Mouse (Mus musculus): ENCODE measurements around the gene Smox. TPM values are rescaled to one million over a fixed set of nuclear protein-coding genes. Genes with fewer than 3 reads are reported as not detected.

Smox gene
- total and polyA plus RNA-seq, 3 experiments, result 2.2 to 5.5 TPM; not detected in 1

GRCm38 (mm10) chr2:131481733-131482132 is 9.6 kb upstream of the Smox start:
- TF ChIP-seq EP300 (IDR thresholded peaks at IDR 0.05; ENCODE audit: low read depth in 1 of 2, low read length in 2 of 2) (no peak), MXI1 (IDR thresholded peaks at IDR 0.05; ENCODE audit: low read depth, low read length) (no peak), CHD1 (IDR thresholded peaks at IDR 0.05; ENCODE audit: low read depth, low read length) (no peak), JUND (IDR thresholded peaks at IDR 0.05; ENCODE audit: low read depth, low read length) (no peak), RCOR1 (IDR thresholded peaks at IDR 0.05; ENCODE audit: low read depth, low read length) (no peak), KAT2A (conservative IDR thresholded peaks at IDR 0.05; ENCODE audit: low read depth, low read length) (no peak), MAFK (IDR thresholded peaks at IDR 0.05; ENCODE audit: borderline replicate concordance, low read depth, low read length) (no peak), POLR2AphosphoS5 (IDR thresholded peaks at IDR 0.05; ENCODE audit: borderline replicate concordance, low read depth, low read length) (no peak), USF1 (IDR thresholded peaks at IDR 0.05; ENCODE audit: low read depth, low read length) (no peak)
- Histone ChIP-seq H3K27ac (ENCODE audit: control insufficient read depth, low read depth, low read length) (no peak overlapping the region), H3K9ac (ENCODE audit: control insufficient read depth, low read depth, low read length, poor library complexity, severe bottlenecking) (no peak overlapping the region), H3K4me3 (ENCODE audit: control insufficient read depth in 1 of 2, insufficient read depth in 1 of 2, low read depth in 2 of 2, low read length in 2 of 2) (no peak overlapping the region), H3K4me1 (ENCODE audit: control insufficient read depth in 1 of 2, insufficient read depth in 2 of 2, low read length in 2 of 2) (no peaks in the 10 kb centered on the region), H3K36me3 (ENCODE audit: control insufficient read depth in 1 of 2, insufficient read depth in 2 of 2, low read length in 2 of 2) (no peaks in the 10 kb centered on the region), H3K9me3 (replicated peaks; ENCODE audit: insufficient read depth, low read length) (no peaks in the 10 kb centered on the region), H3K79me2 (ENCODE audit: control insufficient read depth, insufficient read depth, low read length, poor library complexity) (no peaks in the 10 kb centered on the region), H3K27me3 (ENCODE audit: control insufficient read depth in 1 of 2, insufficient read depth in 2 of 2, low read length in 2 of 2) (peaks cover 1 to 3% of the 10 kb centered on the region in 2 experiments; a peak in 3 of 4 replicates)
- DNase-seq (ENCODE audit: low read depth, low spot score), result no peak

- no peak for DNase-seq (ENCODE audit: low read depth, low spot score)
- H3K27ac ChIP-seq (ENCODE audit: control insufficient read depth, low read depth, low read length), result no peak overlapping the region
- no peaks in the 10 kb centered on the region for H3K36me3 ChIP-seq (ENCODE audit: control insufficient read depth in 1 of 2, insufficient read depth in 2 of 2, low read length in 2 of 2)
- no peak overlapping the region for H3K4me3 ChIP-seq (ENCODE audit: control insufficient read depth in 1 of 2, insufficient read depth in 1 of 2, low read depth in 2 of 2, low read length in 2 of 2)
- no peaks in the 10 kb centered on the region for H3K4me1 ChIP-seq (ENCODE audit: control insufficient read depth in 1 of 2, insufficient read depth in 2 of 2, low read length in 2 of 2)
- no peaks in the 10 kb centered on the region for H3K9me3 ChIP-seq (replicated peaks; ENCODE audit: insufficient read depth, low read length)
- H3K9ac ChIP-seq (ENCODE audit: control insufficient read depth, low read depth, low read length, poor library complexity, severe bottlenecking), result no peak overlapping the region
- peaks cover 1 to 3% of the 10 kb centered on the region in 2 experiments; a peak in 3 of 4 replicates for H3K27me3 ChIP-seq (ENCODE audit: control insufficient read depth in 1 of 2, insufficient read depth in 2 of 2, low read length in 2 of 2)
- H3K79me2 ChIP-seq (ENCODE audit: control insufficient read depth, insufficient read depth, low read length, poor library complexity), result no peaks in the 10 kb centered on the region
- TF ChIP-seq GABPA (IDR thresholded peaks at IDR 0.05; ENCODE audit: low read depth, low read length) (no peak), NRF1 (IDR thresholded peaks at IDR 0.05; ENCODE audit: insufficient read depth, low read depth, low read length, poor library complexity, severe bottlenecking) (no peak)
Measured at GRCm38 (mm10) chr2:131482478-131482877, 8.8 kb upstream of the Smox start.

- no peak overlapping the region for H3K27ac ChIP-seq (ENCODE audit: control insufficient read depth, low read depth, low read length)
- no peaks in the 10 kb centered on the region for H3K36me3 ChIP-seq (ENCODE audit: control insufficient read depth in 1 of 2, insufficient read depth in 2 of 2, low read length in 2 of 2)
- H3K9me3 ChIP-seq (replicated peaks; ENCODE audit: insufficient read depth, low read length), result no peaks in the 10 kb centered on the region
- no peaks in the 10 kb centered on the region for H3K79me2 ChIP-seq (ENCODE audit: control insufficient read depth, insufficient read depth, low read length, poor library complexity)
- no peaks in the 10 kb centered on the region for H3K4me1 ChIP-seq (ENCODE audit: control insufficient read depth in 1 of 2, insufficient read depth in 2 of 2, low read length in 2 of 2)
- H3K9ac ChIP-seq (ENCODE audit: control insufficient read depth, low read depth, low read length, poor library complexity, severe bottlenecking), result no peak overlapping the region
- peaks cover 1 to 3% of the 10 kb centered on the region in 2 experiments; a peak in 2 of 4 replicates for H3K27me3 ChIP-seq (ENCODE audit: control insufficient read depth in 1 of 2, insufficient read depth in 2 of 2, low read length in 2 of 2)
- H3K4me3 ChIP-seq (ENCODE audit: control insufficient read depth in 1 of 2, insufficient read depth in 1 of 2, low read depth in 2 of 2, low read length in 2 of 2), result no peak overlapping the region
- no peak for TF ChIP-seq TAL1 (IDR thresholded peaks at IDR 0.05; ENCODE audit: low read length)
- no peak for TF ChIP-seq RAD21 (IDR thresholded peaks at IDR 0.05; ENCODE audit: low read depth, low read length)
- TF ChIP-seq MAFK (IDR thresholded peaks at IDR 0.05; ENCODE audit: borderline replicate concordance, low read depth, low read length), result no peak
- TF ChIP-seq HCFC1 (IDR thresholded peaks at IDR 0.05; ENCODE audit: low read depth, low read length), result no peak
- TF ChIP-seq ZMIZ1 (IDR thresholded peaks at IDR 0.05; ENCODE audit: low read depth, low read length), result no peak
- no peak for TF ChIP-seq EP300 (IDR thresholded peaks at IDR 0.05; ENCODE audit: low read depth in 1 of 2, low read length in 2 of 2)
- TF ChIP-seq MYC (IDR thresholded peaks at IDR 0.05; ENCODE audit: low read depth, low read length), result no peak
- TF ChIP-seq UBTF (IDR thresholded peaks at IDR 0.05; ENCODE audit: borderline replicate concordance, insufficient read depth, low read depth, low read length), result no peak
- no peak for TF ChIP-seq SMC3 (IDR thresholded peaks at IDR 0.05; ENCODE audit: low read depth, low read length)
- TF ChIP-seq ELF1 (IDR thresholded peaks at IDR 0.05; ENCODE audit: low read depth, low read length), result no peak
- TF ChIP-seq KAT2A (conservative IDR thresholded peaks at IDR 0.05; ENCODE audit: low read depth, low read length), result no peak
- no peak for TF ChIP-seq MXI1 (IDR thresholded peaks at IDR 0.05; ENCODE audit: low read depth, low read length)
- no peak for TF ChIP-seq POLR2AphosphoS5 (IDR thresholded peaks at IDR 0.05; ENCODE audit: borderline replicate concordance, low read depth, low read length)
- no peak for DNase-seq (ENCODE audit: low read depth, low spot score)
Measured at GRCm38 (mm10) chr2:131483562-131483961, 7.7 kb upstream of the Smox start.
